Mouse (Mus musculus) liver, embryonic 14.5 days (tissue): ENCODE data around the gene Gm21836. TPM values are rescaled to one million over a fixed set of nuclear protein-coding genes. Genes with fewer than 3 reads are reported as not detected.
"Not testable (repeated sequence)": the region's sequence is repeated elsewhere in the genome, so short reads cannot be mapped to it uniquely, and the experiment has no call there.

Experiments used
- ATAC-seq: fragments of 200-750 bp; cut with Nextera tagmentation; 2 replicates; pipeline ENCODE4 v1.8.0; 2017; ENCODE audit warnings: moderate number of reproducible peaks, mild to moderate bottlenecking, moderate library complexity; ENCODE audit not compliant: insufficient read depth
- DNase-seq, 3 experiments: peaks; one replicate each; pipeline ENCODE4 v3.0.0-alpha.2; 2012 to 2013; ENCODE audit warnings: low read depth in 3 of 3, low spot score in 3 of 3
- H3K27ac ChIP-seq: fragments of 300-500 bp; sonication (generic); 2 replicates; pipeline ENCODE4 v1.5.1; 2014; ENCODE audit warnings: moderate library complexity, mild to moderate bottlenecking, control low read depth, inconsistent platforms
- H3K27me3 ChIP-seq: fragments of 300-500 bp; sonication (generic); 2 replicates; pipeline ENCODE4 v1.6.1; 2014; ENCODE audit warnings: mild to moderate bottlenecking, low read length, moderate library complexity; ENCODE audit not compliant: control insufficient read depth, insufficient read depth
- H3K36me3 ChIP-seq: fragments of 300-500 bp; sonication (generic); replicated peaks from 2 replicates; pipeline ENCODE4 v1.6.1; 2014; ENCODE audit warnings: low read depth; ENCODE audit not compliant: control insufficient read depth, insufficient read depth
- H3K4me1 ChIP-seq, 2 experiments: fragments of 200-500 bp in 1 of 2; fragments of 300-500 bp in 1 of 2; sonication (generic) in 1 of 2; replicated peaks; 2 replicates each; pipeline ENCODE4 v1.6.1; 2012 to 2014; ENCODE audit warnings: antibody characterized with exemption in 1 of 2, inconsistent platforms in 1 of 2, low read length in 1 of 2; ENCODE audit not compliant: control insufficient read depth in 2 of 2, insufficient read depth in 2 of 2
- H3K4me2 ChIP-seq: fragments of 300-500 bp; sonication (generic); 2 replicates; pipeline ENCODE4 v1.6.1; 2014; ENCODE audit warnings: low read depth, mild to moderate bottlenecking, control low read depth, moderate library complexity
- H3K4me3 ChIP-seq, 2 experiments: fragments of 200-500 bp in 1 of 2; fragments of 300-500 bp in 1 of 2; sonication (generic) in 1 of 2; 2 replicates each; pipeline ENCODE4 v1.5.1; 2012 to 2014; ENCODE audit warnings: low read depth in 2 of 2, low read length in 2 of 2, mild to moderate bottlenecking in 2 of 2, control low read depth in 1 of 2, inconsistent platforms in 1 of 2, moderate library complexity in 1 of 2; ENCODE audit not compliant: insufficient read depth in 1 of 2
- H3K9ac ChIP-seq: fragments of 300-500 bp; sonication (generic); replicated peaks from 2 replicates; pipeline ENCODE4 v1.6.1; 2014; ENCODE audit warnings: mild to moderate bottlenecking, control low read depth, moderate library complexity
- H3K9me3 ChIP-seq: fragments of 300-500 bp; sonication (generic); 2 replicates; pipeline ENCODE4 v1.6.1; 2016; ENCODE audit warnings: low read length, mixed read lengths; ENCODE audit not compliant: control insufficient read depth
- CTCF ChIP-seq: IDR thresholded peaks from 2 replicates; pipeline ENCODE4 v1.5.1; 2016; ENCODE audit warnings: antibody characterized with exemption, low read depth, control low read depth
- EP300 ChIP-seq: IDR thresholded peaks from 2 replicates; pipeline ENCODE4 v1.6.1; 2016; ENCODE audit warnings: antibody characterized with exemption, low read depth
- WGBS: fragments of 180-500 bp; shearing (Covaris S2); extraction: QIAGEN DNeasy Blood & Tissue Kit; methylation state at CpG from one replicate; pipeline ENCODE4 v1.1.7; 2014; ENCODE audit not compliant: insufficient replicate concordance; 5-methylcytosine and 5-hydroxymethylcytosine counted together
- polyA plus RNA-seq, 2 experiments: library from polyadenylated mRNA; depleted of rRNA in 1 of 2; stranded (reverse) in 1 of 2; unstranded in 1 of 2; fragments of >200 nt; fragmentation: Nextera tagmentation in 1 of 2; extraction: Ambion mirVana in 1 of 2; gene quantifications; 2 replicates each; pipeline versions ENCODE4 v1.2.1 to v1.2.3; 2012 to 2014

The Gm21836 gene
- polyA plus RNA-seq (2012; rRNA removed) (not detected in 2 replicates), polyA plus RNA-seq (2014; fragmentation: Nextera tagmentation; extraction: Ambion mirVana) (not detected in 2 replicates)

- H3K27ac ChIP-seq, DNase-seq, H3K9ac ChIP-seq, H3K36me3 ChIP-seq, H3K4me2 ChIP-seq, ATAC-seq, H3K4me3 ChIP-seq, H3K27me3 ChIP-seq, H3K4me1 ChIP-seq, H3K9me3 ChIP-seq: not testable (repeated sequence)
- WGBS, result 57% methylated on average over 2 of the region's 2 CpGs
These were observed at the start of gene Gm21836 for GRCm38 (mm10) chr9:124493693-124494092. Gene Gm21836, minus strand, starts transcription at chr9:124493793.

- 45% methylated on average over 13 of the region's 15 CpGs for WGBS
- H3K36me3 ChIP-seq, DNase-seq, H3K27me3 ChIP-seq, H3K4me2 ChIP-seq, ATAC-seq, H3K9me3 ChIP-seq, H3K4me1 ChIP-seq, H3K9ac ChIP-seq, H3K27ac ChIP-seq, H3K4me3 ChIP-seq: not testable (repeated sequence)
These were observed 13.1 kb downstream of the Gm21836 start for GRCm38 (mm10) chr9:124480361-124480980.

GRCm38 (mm10) chr9:124478081-124478480 lies 15.5 kb downstream of the Gm21836 start:
- no peak for ATAC-seq
- no peak for DNase-seq
- TF ChIP-seq EP300 (no peak), CTCF (no peak)

DNA sequence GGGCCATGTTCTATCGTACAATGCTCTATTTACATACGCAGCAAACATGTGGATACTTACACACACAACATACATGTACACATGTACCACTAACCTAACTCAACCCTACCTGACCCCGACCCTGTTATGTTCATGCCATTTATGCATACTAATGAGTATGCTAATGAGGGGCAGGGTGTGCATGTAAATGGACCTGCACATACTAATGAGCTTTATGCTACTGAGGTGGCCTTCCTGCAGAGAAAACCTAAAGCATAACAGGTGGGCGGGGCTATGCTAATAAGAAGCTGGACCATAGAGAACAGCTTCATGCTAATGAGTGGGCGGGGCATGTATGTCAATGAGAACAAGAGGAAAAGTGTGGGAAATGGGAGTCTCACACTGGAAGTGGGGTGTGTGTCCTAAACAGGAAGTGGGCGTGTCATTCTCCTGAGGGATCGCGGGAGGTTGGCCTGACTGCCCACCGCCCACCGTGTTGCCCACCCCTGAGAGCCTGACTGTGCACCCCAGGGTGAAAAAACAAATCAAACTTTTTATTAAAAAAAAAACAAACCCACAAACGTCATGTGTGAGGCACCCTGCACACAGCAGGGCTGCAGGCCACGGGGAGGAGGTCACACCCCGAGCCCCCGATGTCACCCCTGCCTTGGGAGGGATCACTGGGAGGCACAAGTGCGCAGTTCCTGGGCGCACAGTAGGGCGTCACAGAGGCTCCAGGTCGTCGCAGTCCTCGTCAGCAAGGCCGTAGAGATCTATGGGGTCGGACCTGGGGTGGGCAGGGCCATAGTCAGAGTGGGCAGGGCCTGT lies 17.3 kb downstream of the Gm21836 start, which contains the start of gene Ppp2r3d:
Gene Ppp2r3d, minus strand, starts transcription at position 803 of the 807 bp plus-strand sequence.
- Histone ChIP-seq H3K9ac (no peak within 1 kb of the TSS), H3K36me3 (peaks cover 6% of the 10 kb centered on the region; the same call in 1 of the 2 replicates), H3K4me2 (no peak within 1 kb of the TSS), H3K27ac (no peak within 1 kb of the TSS), H3K4me1 (no peaks in the 10 kb centered on the region), H3K27me3 (no peaks in the 10 kb centered on the region), H3K4me3 (no peak within 1 kb of the TSS), H3K9me3 (0 out of 2 replicates have a peak, but pooled peaks cover 2% of the 10 kb centered on the region)
- TF ChIP-seq EP300 (no peak), CTCF (no peak)
- DNase-seq (no peak), ATAC-seq (peak; percentile 23; the same call in 1 of the 2 replicates)
- 86% methylated on average over 22 of the region's 22 CpGs for WGBS

More at GRCm38 (mm10) chr9:124478081-124478480, 15.5 kb downstream of the Gm21836 start:
- Histone ChIP-seq H3K9ac (no peak overlapping the region), H3K27me3 (no peaks in the 10 kb centered on the region), H3K4me3 (no peak overlapping the region), H3K4me1 (no peaks in the 10 kb centered on the region), H3K36me3 (peaks cover 6% of the 10 kb centered on the region; the same call in 1 of the 2 replicates), H3K4me2 (no peak overlapping the region), H3K27ac (no peak overlapping the region), H3K9me3 (0 out of 2 replicates have a peak, but pooled peaks cover 2% of the 10 kb centered on the region)
- 42% methylated on average over 3 of the region's 3 CpGs for whole genome bisulfite sequencing

DNA sequence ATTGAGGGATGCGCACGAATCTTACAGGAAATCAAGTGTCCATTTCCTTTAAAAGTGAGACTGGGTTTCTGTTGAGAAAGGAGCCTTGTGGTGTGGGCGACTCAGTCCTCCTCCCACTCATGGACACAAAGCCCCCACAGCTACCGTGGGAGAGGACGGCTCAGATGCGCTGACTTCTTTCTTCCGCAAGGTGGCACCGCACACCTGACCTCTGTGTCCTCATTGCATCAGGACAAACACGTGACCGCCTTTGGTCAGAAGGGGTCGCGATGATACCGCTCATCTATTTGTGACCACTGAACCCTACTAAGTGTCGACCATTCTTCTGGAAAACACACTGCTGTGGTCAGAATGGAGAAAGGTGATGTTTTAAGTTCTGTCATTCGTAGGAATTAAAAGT lies 17.9 kb downstream of the Gm21836 start:
- no peak overlapping the region for H3K4me2 ChIP-seq
- TF ChIP-seq EP300 (no peak), CTCF (peak; percentile 11; the same call in 1 of the 2 replicates)
- H3K27ac ChIP-seq, result no peak overlapping the region
- H3K9ac ChIP-seq, result no peak overlapping the region
- DNase-seq (no peak), ATAC-seq (peak; percentile 13; the same call in 1 of the 2 replicates)
- H3K9me3 ChIP-seq, result 0 out of 2 replicates have a peak, but pooled peaks cover 2% of the 10 kb centered on the region
- peaks cover 6% of the 10 kb centered on the region; the same call in 1 of the 2 replicates for H3K36me3 ChIP-seq
- H3K27me3 ChIP-seq, result no peaks in the 10 kb centered on the region
- 86% methylated on average over 15 of the region's 15 CpGs for WGBS
- H3K4me3 ChIP-seq, result no peak overlapping the region
- no peaks in the 10 kb centered on the region for H3K4me1 ChIP-seq
